Mouse (Mus musculus): ENCODE measurements around the gene Mrpl18. TPM values are rescaled to one million over a fixed set of nuclear protein-coding genes. Genes with fewer than 3 reads are reported as not detected.
"Not testable (repeated sequence)": the region's sequence is repeated elsewhere in the genome, so short reads cannot be mapped to it uniquely, and the experiment has no call there.

The Mrpl18 gene
- 140 and 152 TPM in 2 replicates for polyA plus RNA-seq (2014; fragmentation: Nextera tagmentation; extraction: Ambion mirVana)

DNA sequence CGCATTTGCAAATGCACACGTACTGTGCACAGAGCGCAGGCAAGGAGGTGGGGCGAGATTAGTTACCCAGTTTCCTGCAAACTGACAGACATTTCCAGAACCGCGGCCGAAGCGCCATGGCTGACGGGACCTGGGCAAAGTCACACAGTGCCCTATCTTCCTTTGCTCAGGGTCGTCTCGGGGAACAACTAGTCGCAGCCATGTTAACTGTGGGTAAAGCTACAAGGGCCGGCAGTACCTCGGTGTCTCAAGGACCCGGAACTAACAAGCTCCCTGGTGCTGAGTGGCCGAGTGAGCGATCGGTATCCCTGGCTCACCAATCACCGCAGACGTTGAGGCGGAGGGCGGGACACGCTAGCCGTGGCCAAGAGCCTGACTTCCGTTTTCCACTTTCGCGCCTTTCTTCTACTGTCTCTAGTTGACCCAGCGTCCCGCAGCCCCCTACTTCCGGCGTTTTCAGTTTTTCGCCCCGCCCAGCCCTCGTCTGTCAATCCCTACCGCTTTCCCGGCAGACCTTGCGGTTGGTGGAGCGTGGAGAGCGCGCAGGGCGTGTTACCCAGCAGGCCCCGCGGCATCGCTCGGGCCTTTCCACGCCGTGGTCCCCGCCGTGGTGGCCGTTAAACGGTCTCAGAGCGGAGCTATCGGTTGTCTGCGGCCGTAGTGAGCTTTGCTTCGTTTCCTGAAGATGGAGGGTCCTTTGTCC lies at the start of gene Mrpl18:
Gene Mrpl18 (minus strand): TSS at position 465 of the 703 bp plus-strand sequence.
- Histone ChIP-seq H3K4me3 (ENCODE audit: low read depth, low read length) (peak within 1 kb of the TSS; percentile 97), H3K9ac (replicated peaks; ENCODE audit: low read depth, low read length) (peak within 1 kb of the TSS; percentile 99), H3K36me3 (ENCODE audit: control insufficient read depth, insufficient read depth, low read length) (peaks cover 53% of the 10 kb centered on the region), H3K9me3 (ENCODE audit: control insufficient read depth, low read depth, low read length) (no peaks in the 10 kb centered on the region), H3K27me3 (ENCODE audit: control insufficient read depth, insufficient read depth, low read length) (no peaks in the 10 kb centered on the region), H3K4me2 (replicated peaks; ENCODE audit: low read depth, low read length) (peak within 1 kb of the TSS; percentile 82), H3K4me1 (ENCODE audit: control insufficient read depth, insufficient read depth, low read length) (peaks cover 6% of the 10 kb centered on the region; the same call in 1 of the 2 replicates), H3K27ac (ENCODE audit: low read length) (peak within 1 kb of the TSS; percentile 92)
- under 1% methylated on average over 56 of the region's 56 CpGs for WGBS
- peak; percentile 100 for ATAC-seq (ENCODE audit: insufficient number of reproducible peaks, insufficient read depth, low FRiP score, low read depth)

DNA sequence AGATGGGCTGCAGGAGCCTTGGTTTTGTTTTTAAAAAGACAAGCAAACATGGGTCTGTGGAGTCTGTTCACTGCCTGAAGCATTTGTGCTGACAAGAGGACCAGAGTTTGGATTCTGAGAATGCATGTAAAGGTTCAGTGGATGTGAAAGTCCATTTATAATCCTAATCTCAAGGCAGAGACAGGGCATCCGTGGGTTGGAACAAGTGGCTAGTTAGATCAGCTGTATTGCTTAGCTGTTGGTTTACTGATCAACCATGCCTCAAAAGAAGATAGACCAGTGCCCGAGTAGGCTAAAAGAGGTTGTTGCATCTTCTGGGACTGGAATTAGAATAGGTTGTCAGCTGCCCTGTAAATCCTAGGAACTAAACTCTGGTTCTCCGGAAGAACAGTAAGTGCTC lies 47.3 kb upstream of the Mrpl18 start:
- Histone ChIP-seq H3K27ac (ENCODE audit: low read length) (no peak overlapping the region), H3K4me3 (ENCODE audit: low read depth, low read length) (no peak overlapping the region), H3K27me3 (ENCODE audit: control insufficient read depth, insufficient read depth, low read length) (no peaks in the 10 kb centered on the region), H3K4me2 (replicated peaks; ENCODE audit: low read depth, low read length) (no peak overlapping the region), H3K4me1 (ENCODE audit: control insufficient read depth, insufficient read depth, low read length) (0 out of 2 replicates have a peak, but pooled peaks cover 4% of the 10 kb centered on the region), H3K9me3 (ENCODE audit: control insufficient read depth, low read depth, low read length) (no peaks in the 10 kb centered on the region), H3K9ac (replicated peaks; ENCODE audit: low read depth, low read length) (no peak overlapping the region), H3K36me3 (ENCODE audit: control insufficient read depth, insufficient read depth, low read length) (peaks cover 28% of the 10 kb centered on the region)
- no peak for ATAC-seq (ENCODE audit: insufficient number of reproducible peaks, insufficient read depth, low FRiP score, low read depth)
- 68% methylated on average over 3 of the region's 3 CpGs for WGBS

DNA sequence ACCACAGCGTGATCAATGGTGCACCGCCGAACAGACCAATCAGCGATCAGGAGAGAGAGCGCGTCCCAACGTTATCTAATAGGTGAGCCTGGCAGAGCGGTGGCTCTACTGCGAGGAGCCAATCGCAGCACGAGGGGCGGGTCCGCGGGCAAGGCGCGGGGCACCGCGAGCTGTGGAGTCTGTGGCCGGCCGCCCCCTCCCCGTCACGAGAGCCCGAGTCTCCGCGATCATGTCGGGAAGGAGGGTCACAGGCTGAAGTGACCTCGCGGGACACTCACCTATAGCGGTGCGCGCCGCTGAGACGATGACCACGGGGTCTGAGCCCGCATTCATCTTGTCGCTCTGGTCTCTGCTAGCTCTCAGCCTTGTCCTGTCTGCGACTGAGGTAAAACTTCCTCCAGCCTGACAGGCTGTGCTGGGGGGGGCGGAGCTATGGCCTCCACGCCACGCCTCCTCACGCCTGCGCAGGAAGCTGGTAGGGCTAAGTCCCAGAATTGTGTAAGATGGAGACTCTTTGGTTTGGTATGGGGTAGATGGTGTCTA lies 44.3 kb upstream of the Mrpl18 start, which contains the start of gene Acat2:
Gene Acat2 (minus strand): TSS at position 417 of the 543 bp plus-strand sequence.
- H3K4me3 ChIP-seq (ENCODE audit: low read depth, low read length) = peak within 1 kb of the TSS; percentile 63
- WGBS = 0% methylated on average over 42 of the region's 42 CpGs
- H3K4me1 ChIP-seq (ENCODE audit: control insufficient read depth, insufficient read depth, low read length) = 0 out of 2 replicates have a peak, but pooled peaks cover 4% of the 10 kb centered on the region
- peak within 1 kb of the TSS; percentile 87 for H3K4me2 ChIP-seq (replicated peaks; ENCODE audit: low read depth, low read length)
- H3K27me3 ChIP-seq (ENCODE audit: control insufficient read depth, insufficient read depth, low read length) = no peaks in the 10 kb centered on the region
- peak within 1 kb of the TSS; percentile 45; the same call in 1 of the 2 replicates for H3K9ac ChIP-seq (replicated peaks; ENCODE audit: low read depth, low read length)
- ATAC-seq (ENCODE audit: insufficient number of reproducible peaks, insufficient read depth, low FRiP score, low read depth) = peak; percentile 98
- H3K9me3 ChIP-seq (ENCODE audit: control insufficient read depth, low read depth, low read length) = no peaks in the 10 kb centered on the region
- H3K36me3 ChIP-seq (ENCODE audit: control insufficient read depth, insufficient read depth, low read length) = peaks cover 17% of the 10 kb centered on the region
- H3K27ac ChIP-seq (ENCODE audit: low read length) = peak within 1 kb of the TSS; percentile 69

DNA sequence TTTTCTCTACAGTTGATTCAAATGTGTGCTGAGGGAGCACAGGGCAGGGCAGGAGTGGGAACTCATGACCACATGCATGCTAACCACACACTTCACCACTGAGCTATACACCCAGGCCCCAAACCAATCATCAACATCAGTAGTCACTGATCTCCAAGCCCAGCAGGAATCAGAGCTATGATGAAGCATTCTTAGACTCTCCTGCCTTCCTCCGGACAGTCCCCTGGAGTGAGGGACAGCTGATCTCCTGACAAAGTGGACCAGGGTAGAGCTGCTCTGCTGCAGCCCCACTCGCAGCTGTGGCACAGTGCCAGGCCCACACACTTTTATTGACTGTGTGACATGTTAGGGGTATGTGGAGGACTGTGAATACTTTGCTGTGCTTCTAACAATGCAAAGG lies 43.2 kb upstream of the Mrpl18 start:
- not testable (repeated sequence) for H3K27me3 ChIP-seq (ENCODE audit: control insufficient read depth, insufficient read depth, low read length); H3K4me2 ChIP-seq (replicated peaks; ENCODE audit: low read depth, low read length); H3K4me3 ChIP-seq (ENCODE audit: low read depth, low read length); H3K9ac ChIP-seq (replicated peaks; ENCODE audit: low read depth, low read length); H3K9me3 ChIP-seq (ENCODE audit: control insufficient read depth, low read depth, low read length); H3K27ac ChIP-seq (ENCODE audit: low read length); ATAC-seq (ENCODE audit: insufficient number of reproducible peaks, insufficient read depth, low FRiP score, low read depth); H3K4me1 ChIP-seq (ENCODE audit: control insufficient read depth, insufficient read depth, low read length)
- WGBS = 29% methylated on average over 1 of the region's 2 CpGs
- H3K36me3 ChIP-seq (ENCODE audit: control insufficient read depth, insufficient read depth, low read length) = peaks cover 15% of the 10 kb centered on the region

DNA sequence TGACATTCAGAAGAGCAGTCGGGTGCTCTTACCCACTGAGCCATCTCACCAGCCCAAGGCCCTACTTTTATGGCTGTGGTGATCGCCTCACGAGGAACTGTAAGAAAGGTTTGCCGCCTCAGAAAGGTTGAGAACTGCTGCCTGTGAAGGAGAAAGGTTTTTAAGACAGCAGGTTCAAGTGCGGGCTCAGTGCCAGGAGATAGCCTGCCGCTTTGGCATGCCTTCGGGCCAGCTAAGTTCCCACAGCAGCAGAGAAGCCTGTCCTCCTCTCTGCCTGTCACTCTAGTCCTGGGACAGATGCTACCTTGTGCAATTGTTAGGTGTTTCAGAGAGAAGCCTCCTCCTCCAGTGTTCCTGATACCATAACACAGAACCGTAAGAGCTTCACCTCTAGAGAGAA lies 40.5 kb upstream of the Mrpl18 start:
- Histone ChIP-seq H3K27me3 (ENCODE audit: control insufficient read depth, insufficient read depth, low read length) (no peaks in the 10 kb centered on the region), H3K9ac (replicated peaks; ENCODE audit: low read depth, low read length) (no peak overlapping the region), H3K36me3 (ENCODE audit: control insufficient read depth, insufficient read depth, low read length) (peaks cover 27% of the 10 kb centered on the region), H3K4me2 (replicated peaks; ENCODE audit: low read depth, low read length) (no peak overlapping the region), H3K27ac (ENCODE audit: low read length) (no peak overlapping the region), H3K4me1 (ENCODE audit: control insufficient read depth, insufficient read depth, low read length) (0 out of 2 replicates have a peak, but pooled peaks cover 4% of the 10 kb centered on the region), H3K9me3 (ENCODE audit: control insufficient read depth, low read depth, low read length) (no peaks in the 10 kb centered on the region), H3K4me3 (ENCODE audit: low read depth, low read length) (no peak overlapping the region)
- 96% methylated on average over 8 of the region's 8 CpGs for WGBS
- no peak for ATAC-seq (ENCODE audit: insufficient number of reproducible peaks, insufficient read depth, low FRiP score, low read depth)

DNA sequence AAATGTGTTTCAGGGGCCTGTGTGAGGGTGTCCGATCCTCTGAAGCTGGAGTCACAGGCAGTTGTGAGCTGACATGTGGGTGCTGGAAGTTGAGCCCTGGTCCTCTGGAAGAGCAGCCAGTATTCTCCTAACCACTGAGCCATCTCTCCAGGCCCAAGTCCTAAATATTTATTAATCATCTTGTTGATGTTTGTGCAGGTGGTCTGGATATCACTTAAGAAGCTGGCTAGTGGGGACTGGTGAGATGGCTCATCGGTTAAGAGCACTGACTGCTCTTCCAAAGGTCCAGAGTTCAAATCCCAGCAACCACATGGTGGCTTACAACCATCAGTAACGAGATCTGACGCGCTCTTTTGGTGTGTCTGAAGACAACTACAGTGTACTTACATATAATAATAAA lies 33.5 kb upstream of the Mrpl18 start:
- no peaks in the 10 kb centered on the region for H3K27me3 ChIP-seq (ENCODE audit: control insufficient read depth, insufficient read depth, low read length)
- H3K27ac ChIP-seq (ENCODE audit: low read length) = no peak overlapping the region
- no peak for ATAC-seq (ENCODE audit: insufficient number of reproducible peaks, insufficient read depth, low FRiP score, low read depth)
- no peaks in the 10 kb centered on the region for H3K9me3 ChIP-seq (ENCODE audit: control insufficient read depth, low read depth, low read length)
- H3K36me3 ChIP-seq (ENCODE audit: control insufficient read depth, insufficient read depth, low read length) = peaks cover 51% of the 10 kb centered on the region
- no peak overlapping the region for H3K9ac ChIP-seq (replicated peaks; ENCODE audit: low read depth, low read length)
- WGBS = 88% methylated on average over 5 of the region's 5 CpGs
- H3K4me1 ChIP-seq (ENCODE audit: control insufficient read depth, insufficient read depth, low read length) = no peaks in the 10 kb centered on the region
- no peak overlapping the region for H3K4me2 ChIP-seq (replicated peaks; ENCODE audit: low read depth, low read length)
- no peak overlapping the region for H3K4me3 ChIP-seq (ENCODE audit: low read depth, low read length)

DNA sequence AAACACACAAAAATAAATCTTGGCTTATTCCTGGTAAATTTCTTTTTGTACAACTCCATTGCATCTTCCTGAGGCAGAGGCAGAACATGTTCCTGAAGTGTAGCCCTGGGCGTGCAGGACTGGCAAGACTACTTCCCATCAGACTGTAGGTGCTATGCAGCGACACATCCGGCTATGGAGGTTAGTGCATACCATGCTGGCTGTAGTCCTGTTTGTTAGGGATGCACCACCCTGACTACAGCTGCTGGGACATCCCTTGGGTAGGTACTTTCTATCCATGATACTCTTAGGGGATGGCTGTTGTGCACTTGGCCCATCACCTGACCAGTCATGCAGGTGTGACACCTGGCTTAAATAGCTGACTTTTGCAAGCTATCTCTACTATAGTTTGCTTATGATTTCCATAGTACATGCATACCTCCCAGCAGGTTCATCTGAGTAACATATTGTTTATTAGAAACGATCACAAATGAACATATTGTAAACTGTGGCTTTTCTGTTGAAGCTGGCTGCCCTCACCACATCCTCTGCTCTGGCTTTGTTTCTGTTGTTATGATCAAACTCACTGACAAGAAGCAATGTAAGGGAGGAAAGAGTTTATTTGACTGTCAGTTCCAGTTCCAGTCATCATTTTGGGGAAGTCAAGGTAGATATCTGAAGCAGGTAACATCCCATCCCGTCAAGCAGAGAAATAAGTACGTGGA lies 26.5 kb upstream of the Mrpl18 start:
- Histone ChIP-seq H3K4me1 (ENCODE audit: control insufficient read depth, insufficient read depth, low read length) (no peaks in the 10 kb centered on the region), H3K27me3 (ENCODE audit: control insufficient read depth, insufficient read depth, low read length) (no peaks in the 10 kb centered on the region), H3K36me3 (ENCODE audit: control insufficient read depth, insufficient read depth, low read length) (peaks cover 25% of the 10 kb centered on the region; the same call in 1 of the 2 replicates), H3K4me2 (replicated peaks; ENCODE audit: low read depth, low read length) (no peak overlapping the region), H3K27ac (ENCODE audit: low read length) (no peak overlapping the region), H3K4me3 (ENCODE audit: low read depth, low read length) (no peak overlapping the region), H3K9ac (replicated peaks; ENCODE audit: low read depth, low read length) (no peak overlapping the region), H3K9me3 (ENCODE audit: control insufficient read depth, low read depth, low read length) (no peaks in the 10 kb centered on the region)
- no peak for ATAC-seq (ENCODE audit: insufficient number of reproducible peaks, insufficient read depth, low FRiP score, low read depth)
- 88% methylated on average over 6 of the region's 6 CpGs for WGBS

DNA sequence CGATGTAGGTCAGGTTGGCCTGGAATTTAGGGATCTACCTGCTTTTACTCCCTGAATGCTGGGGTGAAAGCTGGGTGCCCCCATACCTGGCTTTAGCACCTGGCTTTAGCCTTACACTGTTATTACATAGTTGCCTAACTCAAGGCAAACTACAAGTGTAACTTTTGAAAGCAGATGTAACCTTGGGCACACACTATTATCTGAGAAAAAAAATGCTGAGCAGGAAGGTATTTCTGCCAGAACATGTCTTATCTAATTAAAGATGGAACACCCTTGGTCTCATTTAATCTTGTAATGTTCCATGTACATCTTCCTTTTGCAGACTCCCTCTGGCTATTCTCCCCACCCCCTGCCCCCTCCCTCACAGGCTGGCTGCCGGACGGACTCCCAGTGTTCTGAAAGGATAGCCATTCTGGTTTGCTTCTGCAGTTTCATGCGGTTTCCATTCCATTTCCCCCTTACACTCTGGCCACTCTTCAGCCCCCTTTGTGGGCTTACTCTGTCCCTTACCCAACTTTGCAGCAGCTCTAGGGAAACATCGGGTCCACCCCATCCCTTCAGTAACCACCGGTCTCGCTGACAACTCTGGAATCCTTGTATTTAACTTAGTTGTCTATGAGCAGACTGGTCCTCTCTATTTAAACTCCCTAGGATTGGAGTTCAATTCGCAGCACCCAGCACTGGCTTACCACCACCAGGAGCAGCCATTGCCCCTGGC lies 25.6 kb upstream of the Mrpl18 start:
- Histone ChIP-seq H3K36me3 (ENCODE audit: control insufficient read depth, insufficient read depth, low read length) (peaks cover 20% of the 10 kb centered on the region; the same call in 1 of the 2 replicates), H3K4me2 (replicated peaks; ENCODE audit: low read depth, low read length) (no peak overlapping the region), H3K27me3 (ENCODE audit: control insufficient read depth, insufficient read depth, low read length) (no peaks in the 10 kb centered on the region), H3K4me1 (ENCODE audit: control insufficient read depth, insufficient read depth, low read length) (no peaks in the 10 kb centered on the region), H3K9ac (replicated peaks; ENCODE audit: low read depth, low read length) (no peak overlapping the region), H3K27ac (ENCODE audit: low read length) (no peak overlapping the region), H3K4me3 (ENCODE audit: low read depth, low read length) (no peak overlapping the region), H3K9me3 (ENCODE audit: control insufficient read depth, low read depth, low read length) (no peaks in the 10 kb centered on the region)
- ATAC-seq (ENCODE audit: insufficient number of reproducible peaks, insufficient read depth, low FRiP score, low read depth) = no peak
- WGBS = 70% methylated on average over 8 of the region's 8 CpGs

Measured in stomach, embryonic 14.5 days (tissue).